Mouse (Mus musculus) liver, embryonic 12.5 days (tissue): ENCODE results near the gene Igf2bp1. TPM values are rescaled to one million over a fixed set of nuclear protein-coding genes. Genes with fewer than 3 reads are reported as not detected.

Experiments used
- ATAC-seq: fragments of 200-750 bp; cut with Nextera tagmentation; 2 replicates; pipeline ENCODE4 v1.8.0; 2017; ENCODE audit warnings: moderate number of reproducible peaks, mild to moderate bottlenecking, moderate library complexity
- H3K27ac ChIP-seq: fragments of 300-500 bp; sonication (generic); 2 replicates; pipeline ENCODE4 v1.5.1; 2016; ENCODE audit warnings: mild to moderate bottlenecking
- H3K27me3 ChIP-seq: fragments of 300-500 bp; sonication (generic); replicated peaks from 2 replicates; pipeline ENCODE4 v1.6.1; 2016; ENCODE audit warnings: mild to moderate bottlenecking, moderate library complexity
- H3K36me3 ChIP-seq: fragments of 300-500 bp; sonication (generic); 2 replicates; pipeline ENCODE4 v1.6.1; 2016; ENCODE audit warnings: mild to moderate bottlenecking, moderate library complexity
- H3K4me1 ChIP-seq: fragments of 300-500 bp; sonication (generic); 2 replicates; pipeline ENCODE4 v1.6.1; 2016
- H3K4me2 ChIP-seq: fragments of 300-500 bp; sonication (generic); 2 replicates; pipeline ENCODE4 v1.6.1; 2016; ENCODE audit warnings: mild to moderate bottlenecking, moderate library complexity
- H3K4me3 ChIP-seq: fragments of 300-500 bp; sonication (generic); 2 replicates; pipeline ENCODE4 v1.5.1; 2016; ENCODE audit warnings: mild to moderate bottlenecking, moderate library complexity
- H3K9ac ChIP-seq: fragments of 300-500 bp; sonication (generic); 2 replicates; pipeline ENCODE4 v1.6.1; 2016; ENCODE audit warnings: mild to moderate bottlenecking, moderate library complexity
- H3K9me3 ChIP-seq: fragments of 300-500 bp; sonication (generic); replicated peaks from 2 replicates; pipeline ENCODE4 v1.6.1; 2016; ENCODE audit warnings: mild to moderate bottlenecking, moderate library complexity
- WGBS: fragments of 180-500 bp; shearing (Covaris S2); methylation state at CpG from one replicate; pipeline ENCODE4 v1.1.7; 2016; ENCODE audit not compliant: insufficient replicate concordance; 5-methylcytosine and 5-hydroxymethylcytosine counted together
- polyA plus RNA-seq: library from polyadenylated mRNA; unstranded; fragments of >200 nt; fragmentation: Nextera tagmentation; extraction: Ambion mirVana; gene quantifications from 2 replicates; pipeline ENCODE4 v1.2.1, GENCODE M21; 2016

Gene Igf2bp1
- polyA plus RNA-seq, 1 experiment from 2014 or later = 38.3 TPM

GRCm38 (mm10) chr11:96034116-96034515, 28.4 kb upstream of the Igf2bp1 start:
- H3K4me2 ChIP-seq = peak overlapping the region; percentile 86
- peaks cover 46% of the 10 kb centered on the region for H3K4me1 ChIP-seq
- H3K27me3 ChIP-seq = peaks cover 3% of the 10 kb centered on the region; the same call in 1 of the 2 replicates
- H3K9me3 ChIP-seq = no peaks in the 10 kb centered on the region
- peak overlapping the region; percentile 74; the same call in 1 of the 2 replicates for H3K27ac ChIP-seq
- peak overlapping the region; percentile 86 for H3K9ac ChIP-seq
- peaks cover 22% of the 10 kb centered on the region for H3K36me3 ChIP-seq
- H3K4me3 ChIP-seq = peak overlapping the region; percentile 89
- WGBS = 33% methylated on average over 8 of the region's 8 CpGs
- ATAC-seq = no peak

GRCm38 (mm10) chr11:96033264-96033663, 27.5 kb upstream of the Igf2bp1 start:
- no peak overlapping the region for H3K4me3 ChIP-seq
- H3K27me3 ChIP-seq = peaks cover 3% of the 10 kb centered on the region; the same call in 1 of the 2 replicates
- no peak for ATAC-seq
- no peak overlapping the region for H3K4me2 ChIP-seq
- H3K36me3 ChIP-seq = peaks cover 16% of the 10 kb centered on the region
- no peaks in the 10 kb centered on the region for H3K9me3 ChIP-seq
- no peak overlapping the region for H3K27ac ChIP-seq
- WGBS = 94% methylated on average over 3 of the region's 3 CpGs
- no peak overlapping the region for H3K9ac ChIP-seq
- peaks cover 44% of the 10 kb centered on the region for H3K4me1 ChIP-seq

- H3K36me3 ChIP-seq = peaks cover 4% of the 10 kb centered on the region
- H3K4me1 ChIP-seq = peaks cover 31% of the 10 kb centered on the region
- peaks cover 5% of the 10 kb centered on the region; the same call in 1 of the 2 replicates for H3K27me3 ChIP-seq
- no peak overlapping the region for H3K4me2 ChIP-seq
- no peak for ATAC-seq
- no peak overlapping the region for H3K9ac ChIP-seq
- H3K27ac ChIP-seq = no peak overlapping the region
- 74% methylated on average over 2 of the region's 2 CpGs for WGBS
- H3K4me3 ChIP-seq = no peak overlapping the region
- H3K9me3 ChIP-seq = no peaks in the 10 kb centered on the region
Observed at GRCm38 (mm10) chr11:96031701-96032100, 26.0 kb upstream of the Igf2bp1 start.

GRCm38 (mm10) chr11:96030571-96030970, 24.8 kb upstream of the Igf2bp1 start:
- H3K9ac ChIP-seq = no peak overlapping the region
- H3K36me3 ChIP-seq = no peaks in the 10 kb centered on the region
- no peak for ATAC-seq
- H3K4me2 ChIP-seq = no peak overlapping the region
- no peaks in the 10 kb centered on the region for H3K9me3 ChIP-seq
- no peak overlapping the region for H3K4me3 ChIP-seq
- peaks cover 9% of the 10 kb centered on the region; the same call in 1 of the 2 replicates for H3K27me3 ChIP-seq
- WGBS = 70% methylated on average over 3 of the region's 3 CpGs
- H3K4me1 ChIP-seq = peaks cover 21% of the 10 kb centered on the region
- no peak overlapping the region for H3K27ac ChIP-seq

- WGBS = 22% methylated on average over 5 of the region's 5 CpGs
- ATAC-seq = no peak
- Histone ChIP-seq H3K27me3 (peaks cover 9% of the 10 kb centered on the region; the same call in 1 of the 2 replicates), H3K4me3 (no peak overlapping the region), H3K36me3 (no peaks in the 10 kb centered on the region), H3K9ac (no peak overlapping the region), H3K9me3 (no peaks in the 10 kb centered on the region), H3K4me1 (peaks cover 17% of the 10 kb centered on the region), H3K4me2 (no peak overlapping the region), H3K27ac (no peak overlapping the region)
Observed at GRCm38 (mm10) chr11:96028130-96028529, 22.4 kb upstream of the Igf2bp1 start.

- H3K36me3 ChIP-seq = no peaks in the 10 kb centered on the region
- 48% methylated on average over 4 of the region's 4 CpGs for WGBS
- no peak for ATAC-seq
- H3K27me3 ChIP-seq = no peaks in the 10 kb centered on the region
- peaks cover 12% of the 10 kb centered on the region for H3K4me1 ChIP-seq
- no peak overlapping the region for H3K27ac ChIP-seq
- no peaks in the 10 kb centered on the region for H3K9me3 ChIP-seq
- no peak overlapping the region for H3K9ac ChIP-seq
- no peak overlapping the region for H3K4me2 ChIP-seq
- no peak overlapping the region for H3K4me3 ChIP-seq
Observed at GRCm38 (mm10) chr11:96020622-96021021, 14.9 kb upstream of the Igf2bp1 start.

- Histone ChIP-seq H3K27ac (no peak overlapping the region), H3K9me3 (no peaks in the 10 kb centered on the region), H3K4me3 (no peak overlapping the region), H3K27me3 (no peaks in the 10 kb centered on the region), H3K36me3 (no peaks in the 10 kb centered on the region), H3K4me2 (no peak overlapping the region), H3K9ac (no peak overlapping the region), H3K4me1 (peaks cover 3% of the 10 kb centered on the region; the same call in 1 of the 2 replicates)
- no peak for ATAC-seq
- WGBS = 42% methylated on average over 9 of the region's 9 CpGs
Observed at GRCm38 (mm10) chr11:96017941-96018351, 12.2 kb upstream of the Igf2bp1 start.

- Histone ChIP-seq H3K36me3 (no peaks in the 10 kb centered on the region), H3K9me3 (no peaks in the 10 kb centered on the region), H3K27me3 (no peaks in the 10 kb centered on the region), H3K4me2 (no peak overlapping the region), H3K4me1 (peaks cover 25% of the 10 kb centered on the region), H3K4me3 (no peak overlapping the region), H3K27ac (no peak overlapping the region), H3K9ac (no peak overlapping the region)
- ATAC-seq = no peak
- 37% methylated on average over 5 of the region's 5 CpGs for WGBS
Observed at GRCm38 (mm10) chr11:96015421-96015820, 9.7 kb upstream of the Igf2bp1 start.

GRCm38 (mm10) chr11:96011982-96012381, 6.2 kb upstream of the Igf2bp1 start:
- peaks cover 41% of the 10 kb centered on the region for H3K4me1 ChIP-seq
- H3K4me2 ChIP-seq = peak overlapping the region; percentile 55
- no peak for ATAC-seq
- H3K4me3 ChIP-seq = 0 out of 2 replicates have a peak overlapping the region, but pooled peaks have one; percentile 8
- 4% methylated on average over 6 of the region's 8 CpGs for WGBS
- H3K9me3 ChIP-seq = no peaks in the 10 kb centered on the region
- H3K27me3 ChIP-seq = peaks cover 8% of the 10 kb centered on the region
- H3K36me3 ChIP-seq = no peaks in the 10 kb centered on the region
- H3K27ac ChIP-seq = no peak overlapping the region
- peak overlapping the region; percentile 18; the same call in 1 of the 2 replicates for H3K9ac ChIP-seq

- ATAC-seq = no peak
- peak overlapping the region; percentile 45 for H3K4me2 ChIP-seq
- peak overlapping the region; percentile 72; the same call in 1 of the 2 replicates for H3K27ac ChIP-seq
- no peak overlapping the region for H3K4me3 ChIP-seq
- 0% methylated on average over 1 of the region's 1 CpGs for WGBS
- H3K9ac ChIP-seq = no peak overlapping the region
- peaks cover 11% of the 10 kb centered on the region for H3K27me3 ChIP-seq
- peaks cover 67% of the 10 kb centered on the region for H3K4me1 ChIP-seq
- no peaks in the 10 kb centered on the region for H3K9me3 ChIP-seq
- no peaks in the 10 kb centered on the region for H3K36me3 ChIP-seq
Observed at GRCm38 (mm10) chr11:96008827-96009226, 3.1 kb upstream of the Igf2bp1 start.

GRCm38 (mm10) chr11:96007516-96008235, 1.9 kb upstream of the Igf2bp1 start:
- ATAC-seq = peak; percentile 13; the same call in 1 of the 2 replicates
- H3K4me2 ChIP-seq = peak overlapping the region; percentile 100
- H3K36me3 ChIP-seq = no peaks in the 10 kb centered on the region
- H3K27me3 ChIP-seq = peaks cover 11% of the 10 kb centered on the region
- H3K27ac ChIP-seq = peak overlapping the region; percentile 89
- peak overlapping the region; percentile 89 for H3K9ac ChIP-seq
- H3K4me1 ChIP-seq = peaks cover 74% of the 10 kb centered on the region
- no peaks in the 10 kb centered on the region for H3K9me3 ChIP-seq
- H3K4me3 ChIP-seq = peak overlapping the region; percentile 83
- WGBS = under 1% methylated on average over 33 of the region's 33 CpGs

GRCm38 (mm10) chr11:96006852-96007515, 1.2 kb upstream of the Igf2bp1 start:
- peak; percentile 55 for ATAC-seq
- H3K4me3 ChIP-seq = peak overlapping the region; percentile 83
- H3K27me3 ChIP-seq = peaks cover 11% of the 10 kb centered on the region
- peak overlapping the region; percentile 100 for H3K4me2 ChIP-seq
- H3K9ac ChIP-seq = peak overlapping the region; percentile 89
- peaks cover 74% of the 10 kb centered on the region for H3K4me1 ChIP-seq
- WGBS = under 1% methylated on average over 60 of the region's 67 CpGs
- peaks cover 3% of the 10 kb centered on the region; the same call in 1 of the 2 replicates for H3K36me3 ChIP-seq
- peak overlapping the region; percentile 89 for H3K27ac ChIP-seq
- no peaks in the 10 kb centered on the region for H3K9me3 ChIP-seq
